In genomic region chr11:74376847-74377246, GRCm38 (mm10) we compare ENCODE assay signal across 8 mouse cellular contexts. TPM values are rescaled to one million over a fixed set of nuclear protein-coding genes. Genes with fewer than 3 reads are reported as not detected.
DNase-seq lines count a peak whose midpoint lies in the region; ATAC-seq lines count a peak whose summit lies in the region.

No protein-coding gene starts in this region.

- no peaks in the 10 kb centered on the region for H3K27me3 ChIP-seq in intestine, embryonic 15.5 days (replicated peaks)

- intact Hi-C loops in left cerebral cortex, postnatal 4 days (cut with DNase I): loop anchor here (5.0 to 10.0 kb wide), 3 partner anchors 150 to 1302 kb away; no protein-coding TSS in a partner anchor

- ATAC-seq in frontal cortex, adult (ENCODE audit: low TSS enrichment): peak; percentile 95
- peak; percentile 72; the same call in 1 of the 2 replicates for ATAC-seq in intestine, embryonic 15.5 days
- peak; percentile 33 for ATAC-seq in monocyte, adult 5-6 weeks (replicated peaks; ENCODE audit: insufficient number of reproducible peaks, low FRiP score, low TSS enrichment, poor library complexity, severe bottlenecking)
- no peak for ATAC-seq in erythroid progenitor cell, adult 5-6 weeks (replicated peaks; ENCODE audit: low FRiP score, poor library complexity, severe bottlenecking)

- H3K9me3 ChIP-seq in intestine, embryonic 15.5 days: no peaks in the 10 kb centered on the region

- H3K4me3 ChIP-seq in intestine, embryonic 15.5 days (replicated peaks): no peak overlapping the region

- WGBS in intestine, embryonic 15.5 days: 69% methylated on average over 3 of the region's 3 CpGs

- peak; percentile 24 for DNase-seq in urinary bladder, postnatal 25 days (ENCODE audit: low spot score)
- DNase-seq in urinary bladder, postnatal 10 days (ENCODE audit: low spot score): no peak
- peak; percentile 13 for DNase-seq in c-Kit-positive CD71-positive TER-119-positive erythroid progenitor cells, embryonic 14.5 days (ENCODE audit: low spot score)
- peak; percentile 73 for DNase-seq in left cerebral cortex, postnatal 4 days

- no peak overlapping the region for H3K9ac ChIP-seq in intestine, embryonic 15.5 days

- no peak overlapping the region for H3K27ac ChIP-seq in intestine, embryonic 15.5 days

- H3K4me1 ChIP-seq in intestine, embryonic 15.5 days (replicated peaks): 0 out of 2 replicates have a peak, but pooled peaks cover 2% of the 10 kb centered on the region

- H3K36me3 ChIP-seq in intestine, embryonic 15.5 days: no peaks in the 10 kb centered on the region

- H3K4me2 ChIP-seq in intestine, embryonic 15.5 days (replicated peaks): no peak overlapping the region

RNA-seq across cellular contexts. Expression of gene Olfr412, which starts 15.0 kb away (rescaled TPM):
- polyA plus RNA-seq in intestine, embryonic 15.5 days (2015; fragmentation: Nextera tagmentation; extraction: Ambion mirVana): not detected in 2 replicates
- not detected for total RNA-seq in left cerebral cortex, postnatal 4 days (2021)
- not detected in 3 replicates for total RNA-seq in monocyte, adult 5-6 weeks (2017)
- not detected in 2 replicates for total RNA-seq in erythroid progenitor cell, adult 5-6 weeks (2015; ENCODE audit: low replicate concordance)
- total RNA-seq in erythroid progenitor cell, adult 5-6 weeks (2017; ENCODE audit: low replicate concordance): not detected in 2 replicates

RNA-seq across cellular contexts. Expression of gene Olfr411, which starts 24.4 kb away (rescaled TPM):
- polyA plus RNA-seq in intestine, embryonic 15.5 days (2015; fragmentation: Nextera tagmentation; extraction: Ambion mirVana): not detected in 2 replicates
- total RNA-seq in left cerebral cortex, postnatal 4 days (2021): not detected
- not detected in 3 replicates for total RNA-seq in monocyte, adult 5-6 weeks (2017)
- total RNA-seq in erythroid progenitor cell, adult 5-6 weeks (2015; ENCODE audit: low replicate concordance): not detected in 2 replicates
- not detected in 2 replicates for total RNA-seq in erythroid progenitor cell, adult 5-6 weeks (2017; ENCODE audit: low replicate concordance)

RNA-seq across cellular contexts. Expression of gene Olfr410, which starts 39.0 kb away (rescaled TPM):
- not detected in 2 replicates for polyA plus RNA-seq in intestine, embryonic 15.5 days (2015; fragmentation: Nextera tagmentation; extraction: Ambion mirVana)
- not detected for total RNA-seq in left cerebral cortex, postnatal 4 days (2021)
- not detected in 3 replicates for total RNA-seq in monocyte, adult 5-6 weeks (2017)
- total RNA-seq in erythroid progenitor cell, adult 5-6 weeks (2015; ENCODE audit: low replicate concordance): not detected in 2 replicates
- total RNA-seq in erythroid progenitor cell, adult 5-6 weeks (2017; ENCODE audit: low replicate concordance): not detected in 2 replicates
